Mouse (Mus musculus) E14TG2a.4 (cell line): ENCODE results near the gene Ccdc78.

Experiments
- CTCF ChIP-seq: conservative IDR thresholded peaks from 2 replicates; pipeline ENCODE4 v1.5.1; 2014; ENCODE audit warnings: low read length
- POU5F1 ChIP-seq: IDR thresholded peaks from 2 replicates; pipeline ENCODE4 v1.6.1; 2014; ENCODE audit warnings: low read length, borderline replicate concordance

DNA sequence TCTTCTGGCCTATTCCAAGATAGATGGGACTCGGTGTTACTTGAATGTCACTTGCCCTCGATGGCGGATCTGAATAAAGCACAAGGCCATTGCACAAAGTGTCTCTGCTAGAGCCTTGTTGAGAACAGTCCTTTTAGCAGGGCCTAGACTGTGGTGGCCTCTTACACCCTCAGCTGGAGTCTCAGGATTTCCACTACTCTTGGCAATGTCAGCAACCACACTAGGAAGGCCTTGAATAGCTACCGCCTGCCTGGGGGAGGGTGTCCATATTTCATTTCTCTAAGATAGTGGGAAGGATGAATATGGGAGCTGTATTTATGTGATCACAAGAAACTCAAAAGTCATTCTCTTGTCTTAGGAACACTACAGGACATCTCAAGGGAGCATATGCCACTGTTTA is 38.1 kb upstream of the Ccdc78 start:
- TF ChIP-seq CTCF (no peak), POU5F1 (no peak)
